Mouse (Mus musculus): ENCODE results near the gene Tm9sf1. TPM values are rescaled to one million over a fixed set of nuclear protein-coding genes. Genes with fewer than 3 reads are reported as not detected.

Tm9sf1 gene
- total RNA-seq (2021), result 81.1 and 98.6 TPM in 2 replicates
- long read RNA-seq, transcript Tm9sf1-201 (5 exons, 2,382 nt), result major isoform, 135 of 224 reads
- long read RNA-seq, transcript Tm9sf1-205 (6 exons, 2,517 nt), result minor isoform, 15 of 224 reads
- long read RNA-seq, transcript Tm9sf1-202 (6 exons, 2,164 nt), result minor isoform, 21 of 224 reads
- long read RNA-seq, partial matches to known transcripts, result 17 of 224 reads
- long read RNA-seq, other reads (novel, unspliced or antisense), result 32 of 224 reads

- peak; percentile 84 for DNase-seq
Measured at GRCm38 (mm10) chr14:55643060-55643907, at the start of gene Tm9sf1. Gene Tm9sf1, minus strand, starts transcription at chr14:55643806.

- DNase-seq, result no peak
Measured at GRCm38 (mm10) chr14:55689433-55689832, 45.8 kb upstream of the Tm9sf1 start.

GRCm38 (mm10) chr14:55682118-55682493 lies 38.5 kb upstream of the Tm9sf1 start:
- no peak for DNase-seq

- peak; percentile 92 for DNase-seq
Measured at GRCm38 (mm10) chr14:55681160-55682117, 37.8 kb upstream of the Tm9sf1 start, which contains the start of gene Tinf2. Gene Tinf2, minus strand, starts transcription at chr14:55681820.

- no peak for DNase-seq
Measured at GRCm38 (mm10) chr14:55677615-55678014, 34.0 kb upstream of the Tm9sf1 start.

GRCm38 (mm10) chr14:55672741-55673060 lies 29.1 kb upstream of the Tm9sf1 start:
- DNase-seq, result no peak

GRCm38 (mm10) chr14:55671833-55672740 lies 28.5 kb upstream of the Tm9sf1 start, which contains the start of the genes Gmpr2 and Nedd8:
Gene Gmpr2, plus strand, starts transcription at chr14:55671941.
Gene Nedd8, minus strand, starts transcription at chr14:55672124.
- DNase-seq, result peak; percentile 76

GRCm38 (mm10) chr14:55671486-55671832 lies 27.9 kb upstream of the Tm9sf1 start:
- DNase-seq, result no peak

GRCm38 (mm10) chr14:55660636-55661035 lies 17.0 kb upstream of the Tm9sf1 start:
- DNase-seq, result no peak

GRCm38 (mm10) chr14:55659960-55660573 lies 16.5 kb upstream of the Tm9sf1 start, which contains the start of gene Mdp1:
Gene Mdp1, minus strand, starts transcription at chr14:55660508.
- peak; percentile 79 for DNase-seq

GRCm38 (mm10) chr14:55658011-55658410 lies 14.4 kb upstream of the Tm9sf1 start:
- DNase-seq, result peak; percentile 53

- no peak for DNase-seq
Measured at GRCm38 (mm10) chr14:55656935-55657334, 13.3 kb upstream of the Tm9sf1 start.

GRCm38 (mm10) chr14:55651528-55651927 lies 7.9 kb upstream of the Tm9sf1 start:
- DNase-seq, result no peak

- DNase-seq, result no peak
Measured at GRCm38 (mm10) chr14:55649884-55650283, 6.3 kb upstream of the Tm9sf1 start, which contains the start of gene Tssk4. Gene Tssk4, plus strand, starts transcription at chr14:55650184.

GRCm38 (mm10) chr14:55644261-55644888 lies 769 bp upstream of the Tm9sf1 start:
- DNase-seq, result no peak

GRCm38 (mm10) chr14:55642679-55643059 lies 937 bp downstream of the Tm9sf1 start:
- no peak for DNase-seq

- no peak for DNase-seq
Measured at GRCm38 (mm10) chr14:55641291-55641690, 2.3 kb downstream of the Tm9sf1 start.

- DNase-seq, result no peak
Measured at GRCm38 (mm10) chr14:55640816-55641215, 2.8 kb downstream of the Tm9sf1 start.

- DNase-seq, result no peak
Measured at GRCm38 (mm10) chr14:55637795-55638194, 5.8 kb downstream of the Tm9sf1 start, which contains the start of gene Gm49378. Gene Gm49378, minus strand, starts transcription at chr14:55637895.

GRCm38 (mm10) chr14:55635523-55636007 lies 8.0 kb downstream of the Tm9sf1 start, which contains the start of gene Ipo4:
Gene Ipo4, minus strand, starts transcription at chr14:55635957.
- DNase-seq, result peak; percentile 89

All from adrenal gland, postnatal 25 days (tissue).